Mouse (Mus musculus) midbrain, embryonic 10.5 days (tissue): ENCODE data around the gene Psph. TPM values are rescaled to one million over a fixed set of nuclear protein-coding genes. Genes with fewer than 3 reads are reported as not detected.

Source experiments
- DNase-seq: peaks from one replicate; pipeline ENCODE4 v3.0.0-alpha.2; 2017; ENCODE audit warnings: low spot score
- H3K27ac ChIP-seq: fragments of 300-500 bp; sonication (generic); replicated peaks from 2 replicates; pipeline ENCODE4 v1.5.1; 2016; ENCODE audit warnings: mild to moderate bottlenecking
- H3K27me3 ChIP-seq: fragments of 300-500 bp; sonication (generic); 2 replicates; pipeline ENCODE4 v1.6.1; 2016; ENCODE audit warnings: low read depth, mild to moderate bottlenecking; ENCODE audit not compliant: poor library complexity, severe bottlenecking
- H3K36me3 ChIP-seq: fragments of 300-500 bp; sonication (generic); 2 replicates; pipeline ENCODE4 v1.6.1; 2016; ENCODE audit warnings: mild to moderate bottlenecking, moderate library complexity
- H3K4me1 ChIP-seq: fragments of 300-500 bp; sonication (generic); 2 replicates; pipeline ENCODE4 v1.6.1; 2016
- H3K4me3 ChIP-seq: fragments of 300-500 bp; sonication (generic); 2 replicates; pipeline ENCODE4 v1.5.1; 2016; ENCODE audit warnings: mild to moderate bottlenecking, moderate library complexity
- H3K9me3 ChIP-seq: fragments of 300-500 bp; sonication (generic); replicated peaks from 2 replicates; pipeline ENCODE4 v1.6.1; 2016; ENCODE audit warnings: mild to moderate bottlenecking
- WGBS: fragments of 180-500 bp; shearing (Covaris S2); methylation state at CpG from one replicate; pipeline ENCODE4 v1.1.7; 2016; 5-methylcytosine and 5-hydroxymethylcytosine counted together
- polyA plus RNA-seq: library from polyadenylated mRNA; unstranded; fragments of >200 nt; fragmentation: Nextera tagmentation; extraction: Ambion mirVana; gene quantifications from 2 replicates; pipeline ENCODE4 v1.2.1, GENCODE M21; 2016

Psph gene
- polyA plus RNA-seq, 1 experiment from 2014 or later = 45.4 TPM

DNA sequence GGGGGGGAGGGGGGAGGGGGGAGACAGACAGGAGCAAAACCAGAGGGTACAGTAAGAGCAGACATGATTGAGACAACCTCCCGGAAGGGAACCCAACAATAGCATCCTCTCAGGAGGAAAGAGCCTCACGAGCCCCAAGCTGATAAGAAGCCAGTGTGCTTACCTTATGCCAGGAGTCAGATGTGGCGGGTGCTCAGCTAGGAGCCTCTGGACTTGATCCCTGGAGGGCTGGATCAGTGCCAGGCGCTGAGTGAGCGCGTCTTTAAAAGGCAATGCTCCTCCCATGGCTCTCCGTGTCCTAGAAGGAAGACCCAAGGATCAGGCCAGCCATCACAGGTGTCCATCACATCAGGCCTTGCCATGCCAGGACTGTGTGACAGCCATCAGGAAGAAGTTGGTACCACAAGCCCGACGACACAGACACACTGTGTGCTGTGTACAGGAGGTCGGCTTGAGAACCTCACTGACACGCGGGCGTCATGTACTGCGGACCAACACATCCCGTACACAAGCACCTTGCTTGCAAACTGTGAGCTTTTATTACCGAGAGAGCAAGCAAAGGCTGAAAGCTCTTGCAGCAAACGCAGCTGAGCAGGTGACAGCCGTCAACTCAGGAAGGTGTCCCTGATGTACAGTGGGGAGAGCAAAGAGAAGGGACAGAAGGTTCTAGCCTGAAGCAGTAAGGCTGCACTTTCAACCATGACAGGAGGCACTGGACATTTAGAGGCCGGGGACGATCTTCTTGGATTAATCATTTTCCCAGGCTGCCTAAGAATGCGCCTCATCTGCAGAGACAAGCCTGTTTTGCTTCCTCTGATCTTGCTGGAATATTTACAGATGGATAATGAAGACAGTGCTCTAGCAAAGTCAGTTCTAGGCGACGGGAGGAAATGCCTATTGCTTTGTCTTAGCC lies 16.6 kb downstream of the Psph start:
- Histone ChIP-seq H3K36me3 (peaks cover 27% of the 10 kb centered on the region), H3K4me3 (no peak overlapping the region), H3K4me1 (no peaks in the 10 kb centered on the region), H3K9me3 (no peaks in the 10 kb centered on the region), H3K27ac (no peak overlapping the region), H3K27me3 (no peaks in the 10 kb centered on the region)
- DNase-seq = no peak
- WGBS = 94% methylated on average over 23 of the region's 23 CpGs

DNA sequence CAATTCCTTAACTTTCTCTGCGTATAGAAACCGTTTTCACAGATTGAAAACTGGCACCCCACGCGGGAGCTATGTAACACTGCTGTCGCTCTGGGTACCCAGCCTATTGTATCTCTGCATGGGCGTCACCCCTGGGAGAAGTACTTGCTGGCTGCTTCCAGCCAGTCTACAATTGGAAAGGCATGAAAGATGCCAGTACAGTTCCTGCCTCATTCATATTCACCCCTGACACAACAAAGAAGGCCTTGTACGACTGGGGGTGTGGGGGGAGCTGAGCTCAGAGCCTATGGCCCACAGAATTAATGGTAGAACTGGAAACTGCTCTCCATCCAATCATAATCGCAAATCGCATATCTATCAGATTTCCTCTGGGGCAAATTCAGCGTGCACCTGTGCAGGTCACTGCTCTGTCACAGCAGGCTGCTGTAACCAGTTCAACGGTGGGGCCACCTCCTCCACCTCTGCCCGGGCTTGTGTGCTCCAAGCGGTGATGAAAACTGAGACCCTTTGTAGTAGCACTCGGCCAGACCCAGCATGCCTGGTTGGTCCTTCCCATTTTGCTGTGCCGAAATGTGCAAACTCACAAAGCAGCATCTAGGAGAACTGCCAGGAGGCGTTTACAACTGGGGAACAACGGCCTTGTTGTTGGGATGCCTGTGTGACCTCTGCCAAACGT lies 25.2 kb downstream of the Psph start:
- no peak overlapping the region for H3K4me3 ChIP-seq
- no peak overlapping the region for H3K27ac ChIP-seq
- H3K27me3 ChIP-seq = no peaks in the 10 kb centered on the region
- H3K36me3 ChIP-seq = peaks cover 22% of the 10 kb centered on the region
- no peaks in the 10 kb centered on the region for H3K9me3 ChIP-seq
- no peak for DNase-seq
- H3K4me1 ChIP-seq = no peaks in the 10 kb centered on the region
- WGBS = 81% methylated on average over 18 of the region's 18 CpGs

DNA sequence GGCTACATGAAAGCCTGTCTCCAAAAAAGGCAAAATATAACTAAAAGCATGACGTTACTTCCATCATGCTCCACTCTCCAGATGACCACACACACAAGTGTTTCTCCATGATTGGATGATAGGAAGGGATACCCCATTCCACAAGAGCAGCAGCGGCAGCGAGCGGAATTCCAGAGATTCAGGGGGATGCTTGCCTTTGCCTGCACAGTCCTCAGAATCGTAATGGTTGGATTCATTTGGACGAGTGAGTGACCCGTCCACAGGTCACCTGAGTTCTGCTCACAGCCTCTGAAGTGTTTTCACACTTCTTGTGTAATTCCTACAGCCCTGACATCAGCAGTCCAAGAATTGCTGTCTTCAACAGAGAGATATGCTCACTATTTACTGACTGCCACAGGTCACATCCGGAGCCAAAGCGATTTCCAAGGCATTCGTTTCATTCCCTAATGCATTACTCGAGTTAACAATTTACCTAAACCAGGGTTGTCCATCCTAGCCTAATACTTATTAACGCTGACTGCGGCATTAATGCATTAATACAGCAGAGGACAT lies 27.2 kb downstream of the Psph start:
- no peaks in the 10 kb centered on the region for H3K27me3 ChIP-seq
- H3K27ac ChIP-seq = no peak overlapping the region
- no peak overlapping the region for H3K4me3 ChIP-seq
- H3K9me3 ChIP-seq = no peaks in the 10 kb centered on the region
- WGBS = 91% methylated on average over 13 of the region's 13 CpGs
- peaks cover 22% of the 10 kb centered on the region for H3K36me3 ChIP-seq
- DNase-seq = no peak
- H3K4me1 ChIP-seq = no peaks in the 10 kb centered on the region

DNA sequence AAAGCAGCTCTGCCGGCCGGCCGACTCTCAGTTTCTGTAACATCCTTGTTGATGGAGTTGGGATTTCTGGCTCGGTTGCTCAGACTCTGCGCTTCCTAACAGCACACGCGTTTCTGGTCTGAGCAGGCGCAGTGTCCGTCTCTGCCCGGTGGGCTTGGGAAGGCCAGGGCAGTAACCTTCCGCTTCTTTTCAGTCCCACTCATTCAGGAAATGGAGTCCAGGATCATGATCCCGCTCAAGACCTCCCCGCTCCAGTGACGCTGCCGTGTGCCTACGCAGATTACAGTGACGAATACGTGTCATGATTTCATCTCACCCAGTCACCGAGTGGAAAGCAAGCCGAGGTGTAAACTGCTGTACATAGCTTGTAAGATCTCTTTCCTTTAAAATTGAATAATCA lies 30.4 kb downstream of the Psph start:
- DNase-seq = no peak

DNA sequence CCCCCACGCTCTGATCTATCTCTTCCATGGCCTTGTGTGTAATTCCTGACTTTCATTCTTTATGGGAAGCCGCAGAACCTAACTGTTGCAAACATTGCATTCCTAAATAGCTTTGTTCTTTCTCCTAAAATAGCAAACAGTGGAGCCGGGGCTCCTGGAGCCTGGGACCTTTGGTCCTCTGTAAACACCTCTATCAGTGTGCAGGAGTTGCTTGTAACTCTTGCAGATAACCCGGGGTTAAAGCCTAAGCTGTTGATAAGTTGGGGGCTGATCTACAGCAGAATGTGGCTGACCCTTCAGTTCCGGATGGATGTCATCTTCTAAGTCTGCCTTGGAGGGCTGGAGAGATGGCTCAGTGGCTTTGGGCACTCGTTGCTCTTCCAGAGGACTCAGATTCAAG lies 43.2 kb downstream of the Psph start:
- H3K36me3 ChIP-seq = peaks cover 69% of the 10 kb centered on the region
- WGBS = 77% methylated on average over 6 of the region's 6 CpGs

More for the DNA sequence above, 30.4 kb downstream of the Psph start:
- H3K27ac ChIP-seq = no peak overlapping the region
- no peaks in the 10 kb centered on the region for H3K4me1 ChIP-seq
- no peaks in the 10 kb centered on the region for H3K9me3 ChIP-seq
- no peak overlapping the region for H3K4me3 ChIP-seq
- H3K36me3 ChIP-seq = peaks cover 25% of the 10 kb centered on the region
- 95% methylated on average over 20 of the region's 20 CpGs for WGBS
- H3K27me3 ChIP-seq = no peaks in the 10 kb centered on the region

DNA sequence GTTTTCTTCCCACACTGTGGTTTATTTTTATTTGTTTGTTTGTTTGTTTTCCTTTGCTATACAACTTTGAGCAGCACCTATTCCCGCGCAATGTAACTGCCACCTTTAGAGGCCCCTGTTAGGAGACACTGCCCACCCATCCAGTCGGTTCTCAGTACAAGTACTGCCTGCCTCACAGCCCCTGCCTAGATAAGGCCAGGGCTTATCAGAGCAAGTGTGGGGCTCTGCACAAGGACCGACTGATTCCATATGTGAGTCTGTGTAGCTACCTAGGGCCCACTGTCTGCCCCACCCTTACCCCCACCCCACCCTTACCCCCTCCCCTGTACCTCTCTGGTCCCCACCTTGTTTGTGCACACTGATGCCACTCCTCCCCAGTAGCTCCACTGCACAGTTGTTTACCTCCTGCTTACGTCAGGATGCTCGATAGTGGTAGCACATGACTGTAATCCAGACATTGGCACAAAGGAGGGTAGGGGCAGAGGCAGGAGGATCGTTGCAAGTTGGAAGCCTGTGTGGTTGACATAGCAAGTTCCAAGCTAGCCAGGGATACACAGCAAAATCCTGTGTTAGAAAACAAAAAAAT lies 44.3 kb downstream of the Psph start:
- WGBS = 93% methylated on average over 7 of the region's 7 CpGs
- Histone ChIP-seq H3K27me3 (no peaks in the 10 kb centered on the region), H3K36me3 (peaks cover 60% of the 10 kb centered on the region), H3K27ac (no peak overlapping the region), H3K4me3 (no peak overlapping the region), H3K9me3 (no peaks in the 10 kb centered on the region), H3K4me1 (no peaks in the 10 kb centered on the region)
- DNase-seq = no peak

More for the DNA sequence above, 43.2 kb downstream of the Psph start:
- Histone ChIP-seq H3K4me1 (no peaks in the 10 kb centered on the region), H3K4me3 (no peak overlapping the region), H3K9me3 (no peaks in the 10 kb centered on the region), H3K27me3 (no peaks in the 10 kb centered on the region), H3K27ac (no peak overlapping the region)
- DNase-seq = no peak

DNA sequence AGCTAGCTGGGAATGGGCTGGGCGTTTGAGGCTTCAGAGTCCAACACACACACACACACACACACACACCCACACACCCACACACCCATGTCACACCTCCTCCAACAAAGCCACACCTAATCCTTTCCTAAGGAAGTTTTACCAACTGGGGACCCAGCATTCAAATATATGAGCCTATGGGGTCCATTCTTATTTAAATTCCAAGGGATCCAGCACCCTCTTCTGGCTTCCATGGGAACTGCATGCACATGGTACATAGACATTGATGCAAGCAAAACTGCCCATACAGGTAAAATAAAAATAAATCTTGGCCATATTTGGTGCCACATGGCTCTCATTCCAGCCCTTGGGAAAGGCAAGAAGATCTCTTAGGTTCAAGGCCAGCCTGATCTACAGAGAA lies 46.3 kb downstream of the Psph start:
- peak; percentile 32 for DNase-seq
- Histone ChIP-seq H3K27ac (no peak overlapping the region), H3K36me3 (peaks cover 42% of the 10 kb centered on the region), H3K27me3 (no peaks in the 10 kb centered on the region), H3K4me3 (no peak overlapping the region), H3K9me3 (no peaks in the 10 kb centered on the region), H3K4me1 (no peaks in the 10 kb centered on the region)
- 89% methylated on average over 1 of the region's 1 CpGs for WGBS

DNA sequence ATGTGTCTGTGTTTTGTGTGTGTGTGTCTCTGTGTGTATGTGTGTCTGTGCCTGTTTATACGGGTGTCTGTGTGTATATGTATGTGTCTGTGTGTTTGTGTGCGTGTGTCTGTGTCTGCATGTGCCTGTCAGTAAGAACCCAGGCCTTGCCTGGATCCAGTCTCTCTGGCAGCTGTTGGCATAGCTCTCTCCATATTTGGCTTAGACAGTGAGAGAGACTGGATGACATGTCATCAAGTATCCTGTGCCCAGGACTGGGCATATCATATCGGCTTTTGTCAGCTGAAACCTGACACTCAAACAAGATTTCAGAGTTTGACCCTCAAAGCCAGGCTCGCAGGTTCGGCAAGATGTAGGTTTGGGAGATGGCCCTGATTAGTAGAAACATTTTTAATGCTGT lies 56.2 kb downstream of the Psph start:
- WGBS = 82% methylated on average over 5 of the region's 5 CpGs
- no peak overlapping the region for H3K27ac ChIP-seq
- DNase-seq = no peak

DNA sequence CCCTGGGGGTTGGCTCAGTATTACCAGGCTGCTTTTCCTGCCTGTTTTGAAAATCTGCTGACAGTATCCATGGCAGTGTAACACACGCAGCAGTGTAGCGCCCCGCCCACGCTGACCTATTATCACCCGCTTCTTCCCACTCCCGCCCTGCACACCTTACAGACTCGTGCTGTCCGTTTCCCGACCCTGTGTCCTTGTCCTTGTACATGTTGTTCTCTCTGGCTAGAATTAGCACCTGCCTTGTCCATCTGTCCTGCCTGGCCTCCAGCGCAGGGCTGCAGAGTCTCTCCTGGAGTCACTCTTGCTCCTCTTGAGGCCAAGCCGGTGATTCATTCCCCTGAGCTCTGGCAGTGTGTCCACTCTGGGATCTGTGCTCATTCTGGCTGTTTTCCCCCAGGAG lies 56.9 kb downstream of the Psph start:
- Histone ChIP-seq H3K4me1 (peaks cover 28% of the 10 kb centered on the region), H3K36me3 (peaks cover 15% of the 10 kb centered on the region; the same call in 1 of the 2 replicates), H3K4me3 (no peak overlapping the region), H3K9me3 (no peaks in the 10 kb centered on the region), H3K27ac (0 out of 2 replicates have a peak overlapping the region, but pooled peaks have one; percentile 7), H3K27me3 (no peaks in the 10 kb centered on the region)
- DNase-seq = no peak
- WGBS = 86% methylated on average over 11 of the region's 11 CpGs

More for the DNA sequence above, 56.2 kb downstream of the Psph start:
- peaks cover 24% of the 10 kb centered on the region for H3K4me1 ChIP-seq
- H3K4me3 ChIP-seq = no peak overlapping the region
- peaks cover 20% of the 10 kb centered on the region; the same call in 1 of the 2 replicates for H3K36me3 ChIP-seq
- no peaks in the 10 kb centered on the region for H3K27me3 ChIP-seq
- no peaks in the 10 kb centered on the region for H3K9me3 ChIP-seq

DNA sequence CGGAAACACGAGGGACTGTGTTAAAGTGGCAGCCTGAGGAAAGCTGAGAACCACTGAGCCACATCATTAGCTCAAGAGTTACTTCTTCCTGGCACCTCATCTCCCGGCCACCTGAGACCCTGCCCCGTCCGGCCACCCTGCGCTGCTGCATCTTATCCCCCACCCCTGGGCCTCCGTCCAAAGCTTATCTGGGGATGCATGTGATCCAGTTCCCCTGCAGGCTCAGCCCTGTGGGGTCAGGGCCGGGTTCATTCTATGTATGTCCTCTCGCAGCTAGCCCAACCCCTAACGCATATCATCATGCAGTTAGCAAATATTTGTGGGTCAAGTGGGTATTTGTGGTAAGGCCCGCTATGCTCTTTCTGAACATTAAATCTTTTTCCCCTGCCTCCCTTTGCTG lies 58.0 kb downstream of the Psph start:
- Histone ChIP-seq H3K9me3 (no peaks in the 10 kb centered on the region), H3K36me3 (0 out of 2 replicates have a peak, but pooled peaks cover 6% of the 10 kb centered on the region), H3K4me3 (no peak overlapping the region), H3K27me3 (no peaks in the 10 kb centered on the region), H3K27ac (no peak overlapping the region), H3K4me1 (peaks cover 28% of the 10 kb centered on the region)
- 71% methylated on average over 11 of the region's 11 CpGs for WGBS
- DNase-seq = no peak

DNA sequence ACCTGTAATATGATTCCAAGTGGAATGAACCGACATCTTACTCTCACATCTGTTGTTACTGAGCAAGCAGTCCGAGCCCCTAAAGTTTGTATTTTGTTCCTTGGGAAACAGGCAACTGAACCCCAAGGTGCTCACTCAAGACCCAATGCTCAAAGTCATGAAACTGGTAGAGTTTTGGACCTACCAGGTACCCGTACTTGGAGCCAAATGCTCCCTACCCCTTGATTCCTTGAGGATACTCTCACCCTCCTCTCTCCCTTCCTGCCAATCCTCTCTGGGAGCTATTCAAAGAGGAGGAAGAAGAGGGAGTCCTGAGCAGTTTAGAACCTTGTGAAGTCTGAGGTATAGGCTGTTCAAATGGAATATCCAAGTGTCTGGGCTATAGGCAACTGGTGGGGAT lies 60.5 kb downstream of the Psph start:
- no peak overlapping the region for H3K4me3 ChIP-seq
- no peak overlapping the region for H3K27ac ChIP-seq
- H3K36me3 ChIP-seq = no peaks in the 10 kb centered on the region
- H3K4me1 ChIP-seq = peaks cover 28% of the 10 kb centered on the region
- 90% methylated on average over 3 of the region's 3 CpGs for whole genome bisulfite sequencing
- DNase-seq = no peak
- H3K27me3 ChIP-seq = no peaks in the 10 kb centered on the region
- H3K9me3 ChIP-seq = no peaks in the 10 kb centered on the region

DNA sequence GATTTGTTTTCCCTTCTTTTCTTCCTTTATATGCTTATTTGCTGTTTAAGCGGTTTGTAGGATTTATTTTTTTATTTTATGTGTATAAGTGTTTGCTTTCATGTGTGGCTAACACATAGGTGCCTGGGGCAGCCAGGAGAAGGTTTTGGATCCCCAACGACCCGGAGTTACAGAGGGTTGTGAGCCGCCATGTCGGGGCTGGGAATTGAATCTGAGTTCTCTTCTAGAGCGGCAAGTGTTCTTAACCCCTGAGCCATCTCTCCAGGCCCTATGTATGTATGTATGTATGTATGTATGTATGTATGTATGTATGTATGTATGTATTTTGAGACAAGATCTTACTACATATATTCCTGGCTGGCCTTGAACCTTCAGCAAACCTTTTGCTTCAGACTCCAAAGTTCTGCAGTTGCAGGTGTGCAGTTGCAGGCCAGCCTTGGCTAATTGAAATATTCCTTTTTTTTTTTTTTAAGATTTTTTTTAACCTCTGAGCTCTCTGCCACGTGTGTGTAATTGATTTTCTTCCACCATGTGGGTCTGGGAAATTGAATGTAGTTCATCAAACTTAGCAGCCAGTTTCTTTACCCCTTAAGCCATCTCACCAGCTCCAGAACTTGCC lies 61.4 kb downstream of the Psph start:
- no peaks in the 10 kb centered on the region for H3K36me3 ChIP-seq
- no peaks in the 10 kb centered on the region for H3K9me3 ChIP-seq
- WGBS = 29% methylated on average over 7 of the region's 7 CpGs
- peak overlapping the region; percentile 92 for H3K4me3 ChIP-seq
- H3K27me3 ChIP-seq = no peaks in the 10 kb centered on the region
- DNase-seq = peak; percentile 31
- H3K4me1 ChIP-seq = peaks cover 28% of the 10 kb centered on the region
- peak overlapping the region; percentile 99 for H3K27ac ChIP-seq
